Mouse (Mus musculus) thymus, adult 2 months (tissue): ENCODE measurements at regions not wholly inside any gene's neighbourhood (a gene's known extent, or its start where the extent isn't known, plus 50 kb on each side); places are given as distances from the start of the nearest gene placed in this dataset.

Experiments used
- CTCF ChIP-seq: fragments of 200-500 bp; IDR thresholded peaks from 2 replicates; pipeline ENCODE4 v1.5.1; 2012; ENCODE audit warnings: mild to moderate bottlenecking, control low read depth, low read length, moderate library complexity, borderline replicate concordance; ENCODE audit not compliant: control insufficient read depth, poor library complexity, insufficient read depth; ENCODE audit errors: extremely low read depth
- POLR2A ChIP-seq: fragments of 200-500 bp; IDR thresholded peaks from 2 replicates; pipeline ENCODE4 v1.6.1; 2012; ENCODE audit warnings: mild to moderate bottlenecking, low read length, control low read depth, moderate library complexity; ENCODE audit not compliant: control insufficient read depth, poor library complexity, insufficient read depth; ENCODE audit errors: extremely low read depth

- TF ChIP-seq CTCF (no peak), POLR2A (no peak)
Observed at GRCm38 (mm10) chr2:159392865-159393264, 598.3 kb downstream of the Dhx35 start.
